Mouse (Mus musculus) gastrocnemius, postnatal 36 days (tissue): ENCODE measurements around the gene Ube2g1. TPM values are rescaled to one million over a fixed set of nuclear protein-coding genes. Genes with fewer than 3 reads are reported as not detected.
"Not testable (repeated sequence)": the region's sequence is repeated elsewhere in the genome, so short reads cannot be mapped to it uniquely, and the experiment has no call there.

Experiments used
- DNase-seq, 2 experiments: peaks; one replicate each; pipeline ENCODE4 v3.0.0; 2022
- intact Hi-C: fragments of 180-260 bp; cut with DNase I; formaldehyde crosslinking; loops from one replicate; pipeline ENCODE4 v1.15.1; 2025
- total RNA-seq, 2 experiments: library from RNA; stranded (reverse); gene quantifications; 2 replicates each; pipeline ENCODE4 v1.2.3; 2021

Gene Ube2g1
- total RNA-seq, 2 experiments from 2014 or later = 81.2 to 85.0 TPM

DNA sequence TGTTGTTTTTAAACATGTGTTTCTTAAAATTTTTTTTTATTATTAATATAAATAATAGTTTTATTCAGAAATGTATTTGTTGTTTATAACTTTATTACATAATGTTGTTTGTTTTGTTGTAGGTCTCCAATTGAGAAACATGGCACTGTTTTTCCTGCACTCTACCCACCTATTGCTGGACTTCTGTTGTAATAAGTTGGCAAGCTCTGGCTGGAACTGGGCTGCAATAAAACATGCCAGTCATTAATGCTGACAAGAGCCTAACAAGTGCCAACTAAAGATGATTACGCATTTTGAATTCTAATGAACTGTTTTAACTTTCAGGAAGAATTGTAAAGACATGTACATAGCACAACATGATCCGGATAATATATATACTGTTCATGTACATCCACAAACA lies 76.3 kb downstream of the Ube2g1 start:
- DNase-seq = no peak
- intact Hi-C loops = no loop called here

DNA sequence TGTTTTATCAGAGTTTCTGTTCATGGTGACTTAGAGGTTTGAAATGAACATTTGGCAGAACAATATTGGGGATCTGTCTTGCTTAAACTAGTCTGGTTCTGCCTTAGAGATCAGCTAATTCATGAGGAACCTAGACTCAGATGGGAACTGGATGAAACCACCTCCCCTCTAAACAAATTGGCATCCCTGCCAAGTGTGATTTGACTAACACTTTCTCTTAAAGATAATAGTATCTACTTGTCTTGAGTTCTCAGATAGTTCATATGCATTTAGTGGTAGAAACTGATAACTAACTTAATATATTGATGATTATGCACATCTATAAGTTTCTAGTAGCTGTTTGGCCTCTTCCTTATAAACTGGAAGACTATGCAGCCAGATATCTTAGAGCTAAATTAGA lies 79.6 kb downstream of the Ube2g1 start:
- intact Hi-C loops = no loop called here
- DNase-seq = no peak

DNA sequence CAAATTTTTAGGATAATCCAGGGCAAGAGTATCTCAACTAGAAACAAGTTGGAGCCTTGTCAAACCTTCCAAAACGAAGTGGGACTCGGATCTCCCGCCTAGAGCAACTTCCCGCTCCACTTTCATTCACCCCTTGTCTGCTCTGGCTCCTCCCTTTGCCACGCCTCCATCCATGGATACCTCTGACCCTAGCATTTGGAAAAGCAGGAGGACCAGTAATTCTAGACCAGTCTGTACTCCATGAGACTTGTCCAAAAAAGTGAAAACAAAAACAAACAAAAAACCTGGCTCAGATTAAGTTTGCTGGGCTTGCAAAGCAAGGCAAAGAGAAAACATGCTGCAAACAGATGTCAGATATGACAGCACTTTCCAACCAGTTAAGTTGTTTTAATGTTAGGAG lies 81.2 kb downstream of the Ube2g1 start:
- intact Hi-C loops = no loop called here
- DNase-seq = no peak

DNA sequence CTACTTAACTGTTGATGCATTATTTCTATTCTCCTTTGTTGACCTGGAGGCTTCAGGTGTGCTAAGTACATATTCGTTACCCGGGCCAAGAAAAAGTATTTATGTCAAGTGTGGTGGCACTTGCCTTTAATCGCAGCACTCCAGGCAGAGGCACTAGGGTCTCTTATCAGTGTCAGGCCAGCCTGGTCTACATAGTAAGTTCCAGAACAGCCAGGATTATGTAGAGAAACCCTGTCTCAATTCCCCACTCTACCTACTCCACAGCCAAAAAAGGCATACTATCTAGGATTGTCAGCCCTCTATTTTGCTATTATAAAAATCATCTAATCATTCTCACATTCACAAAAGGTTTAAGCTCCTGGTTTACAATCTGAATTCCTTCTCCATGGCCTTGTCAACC lies 82.0 kb downstream of the Ube2g1 start:
- intact Hi-C loops = no loop called here
- no peak for DNase-seq

DNA sequence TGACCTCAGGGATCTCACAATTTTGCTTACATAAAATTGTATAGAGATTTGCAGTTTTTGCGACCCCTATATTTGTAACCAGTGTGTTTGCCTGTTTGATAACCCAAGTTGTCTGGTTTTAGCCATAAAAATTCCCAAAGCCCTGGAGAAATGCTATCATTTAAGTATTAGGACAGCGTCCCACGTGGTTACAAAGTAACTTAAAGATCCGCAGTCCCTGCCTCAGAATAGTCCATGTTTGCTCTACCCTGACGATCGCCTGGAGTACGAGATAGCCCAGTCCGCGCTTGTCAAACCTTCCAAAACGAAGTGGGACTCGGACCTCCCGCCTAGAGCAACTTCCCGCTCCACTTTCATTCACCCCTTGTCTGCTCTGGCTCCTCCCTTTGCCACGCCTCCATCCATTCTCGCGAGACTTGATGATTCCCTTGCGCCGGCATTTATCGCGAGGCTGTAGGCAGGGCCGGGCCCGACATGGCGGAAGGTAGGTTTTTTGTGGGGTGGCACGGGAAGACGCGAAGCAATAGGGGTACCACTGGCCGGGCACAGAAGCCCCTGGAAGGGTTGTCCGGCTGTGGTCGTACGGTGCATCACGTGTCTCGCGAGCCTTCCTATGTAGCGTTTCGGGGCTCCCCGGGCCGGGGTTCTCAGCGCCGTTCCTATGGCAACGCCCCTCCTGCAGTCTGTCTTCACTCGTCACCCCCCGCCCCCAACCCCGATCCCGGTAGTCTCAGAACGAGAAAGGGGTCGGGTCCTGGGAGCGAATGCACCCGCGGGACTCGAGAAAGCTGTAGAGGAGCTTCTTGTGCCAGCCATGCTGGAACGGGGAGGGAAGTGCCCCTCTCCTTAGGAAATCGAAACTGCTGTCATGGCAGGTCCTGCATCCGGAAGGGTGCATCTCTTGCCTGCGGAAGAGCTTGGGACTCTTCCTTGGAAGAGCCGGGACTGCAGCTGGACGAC lies 82.7 kb downstream of the Ube2g1 start, which contains the start of gene Ankfy1:
Gene Ankfy1, plus strand, starts transcription at position 456 of the 960 bp plus-strand sequence.
- intact Hi-C loops = no loop called here
- peak; percentile 96 to 97 for DNase-seq

DNA sequence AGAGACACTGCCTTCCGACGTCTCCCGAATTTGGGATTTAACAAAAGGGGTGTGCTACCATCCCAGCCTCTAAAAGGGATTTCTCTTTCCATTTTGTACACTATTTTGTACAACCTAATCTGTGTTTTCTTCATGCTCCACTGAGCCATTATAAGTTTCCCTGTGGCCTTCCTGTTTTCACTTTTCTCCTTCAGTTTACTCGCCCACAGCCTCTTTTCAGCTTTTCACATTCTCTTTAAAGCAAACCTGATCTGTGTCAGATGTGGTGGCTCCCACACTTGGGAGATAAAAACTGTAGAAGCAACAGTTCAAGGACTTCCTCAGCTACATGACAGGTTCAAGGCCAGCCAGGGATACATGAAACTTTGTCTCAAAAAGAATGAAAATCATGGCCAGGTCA lies 85.3 kb downstream of the Ube2g1 start:
- no peak for DNase-seq
- intact Hi-C loops = no loop called here

DNA sequence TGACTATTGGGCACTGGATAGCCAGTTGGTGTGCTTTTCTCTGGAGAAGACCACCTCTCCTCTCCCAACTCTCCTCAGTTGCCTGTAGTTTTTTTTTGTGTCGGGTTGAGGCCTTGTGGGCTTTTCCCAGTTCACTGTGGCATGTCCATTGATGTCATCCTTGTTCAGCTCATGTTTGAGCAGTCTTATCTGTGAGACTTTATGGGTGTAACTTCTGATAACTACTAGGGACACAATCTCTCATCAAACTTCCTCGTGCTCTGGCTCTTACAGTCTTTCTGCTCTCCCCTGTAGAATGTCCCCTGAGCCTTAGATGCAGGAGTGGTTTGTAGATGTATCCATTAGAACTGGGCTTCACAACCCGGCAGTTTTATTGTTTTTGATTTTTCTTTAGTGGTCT lies 87.9 kb downstream of the Ube2g1 start:
- no peak for DNase-seq
- intact Hi-C loops = no loop called here

DNA sequence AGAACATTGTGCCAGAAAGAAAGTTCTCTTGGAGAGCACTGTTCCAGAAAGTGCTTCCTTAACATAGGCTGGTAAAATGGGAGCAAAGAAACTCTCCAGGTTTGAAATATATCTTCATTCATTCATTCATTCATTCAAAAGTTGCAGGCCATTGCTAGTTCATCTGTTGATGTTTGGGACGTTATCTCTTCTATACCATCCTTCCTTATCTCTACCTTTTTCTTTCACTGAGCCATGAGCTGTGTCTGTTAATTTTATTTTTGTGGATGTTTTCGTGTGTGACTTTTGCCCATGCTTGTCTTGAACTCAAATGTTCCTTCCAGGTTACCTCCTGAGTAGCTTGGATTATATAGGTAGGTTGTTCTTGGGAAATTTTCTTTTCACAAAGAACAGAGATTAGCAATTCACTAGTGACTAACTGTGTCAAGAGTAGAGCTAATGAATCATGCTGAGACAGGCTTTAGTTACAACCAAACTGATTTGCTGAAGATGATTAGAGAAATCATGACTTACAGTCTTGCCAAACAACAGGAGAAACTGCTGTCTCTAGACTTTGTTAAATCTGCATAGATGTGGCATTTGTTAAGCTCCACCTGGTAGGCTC lies 89.4 kb downstream of the Ube2g1 start:
- DNase-seq = no peak
- intact Hi-C loops = no loop called here

DNA sequence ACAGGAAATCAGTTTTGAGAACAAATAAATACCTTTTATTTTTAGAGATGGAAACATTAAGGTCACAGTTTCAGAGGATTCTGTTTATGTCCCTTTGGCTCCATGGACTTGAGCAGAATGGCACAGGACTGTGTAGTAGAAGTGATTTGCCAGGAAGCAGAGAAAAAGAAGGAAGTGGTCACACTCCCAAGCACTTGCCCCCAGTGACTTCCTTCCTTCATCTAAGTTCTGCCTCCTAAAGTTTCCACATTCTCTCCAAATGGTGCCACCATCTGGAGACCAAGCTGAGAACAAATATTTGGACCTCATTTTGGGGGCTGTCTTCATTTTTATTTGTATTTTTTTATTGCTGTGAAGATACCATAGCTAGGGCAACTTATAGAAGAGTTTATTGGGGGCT lies 90.2 kb downstream of the Ube2g1 start:
- DNase-seq = no peak
- intact Hi-C loops = no loop called here

DNA sequence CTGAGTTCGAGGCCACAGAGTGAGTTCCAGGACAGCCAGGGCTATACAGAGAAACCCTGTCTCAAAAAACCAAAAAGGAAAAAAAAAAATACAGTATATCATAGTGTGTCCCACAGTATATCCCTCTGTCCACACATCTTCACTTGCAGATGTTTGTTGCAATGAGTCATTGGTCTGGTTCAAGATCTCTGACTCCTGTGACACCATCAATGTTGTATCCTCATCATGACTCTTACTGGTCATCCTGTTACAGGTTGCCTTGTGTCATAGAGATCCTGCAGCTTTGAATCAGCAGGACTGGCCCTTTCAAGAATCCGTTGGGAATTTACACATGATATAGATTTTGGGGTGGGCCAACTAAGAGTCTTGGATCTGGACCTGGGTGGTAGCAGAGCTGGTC lies 98.0 kb downstream of the Ube2g1 start:
- intact Hi-C loops, DNase-seq: not testable (repeated sequence)

DNA sequence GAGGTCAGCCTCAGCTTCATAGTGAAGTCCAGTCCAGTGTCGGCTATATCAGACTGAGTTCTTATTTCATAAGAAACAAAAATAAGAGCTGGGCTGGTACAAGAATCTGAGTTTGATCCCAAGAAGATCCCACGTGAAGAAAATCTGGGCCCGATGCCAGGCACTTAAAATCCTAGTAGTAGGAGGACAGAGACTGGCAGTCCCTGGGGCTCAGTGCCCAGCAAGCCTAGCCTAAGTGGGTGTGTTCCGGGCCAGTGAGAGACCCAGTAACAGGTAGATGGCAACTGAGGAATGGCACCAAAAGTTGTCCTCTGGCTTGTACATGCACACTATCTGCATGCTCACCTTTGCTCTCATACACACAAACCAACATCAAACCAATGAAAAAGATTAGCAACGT lies 105.6 kb downstream of the Ube2g1 start:
- intact Hi-C loops = no loop called here
- DNase-seq = no peak

DNA sequence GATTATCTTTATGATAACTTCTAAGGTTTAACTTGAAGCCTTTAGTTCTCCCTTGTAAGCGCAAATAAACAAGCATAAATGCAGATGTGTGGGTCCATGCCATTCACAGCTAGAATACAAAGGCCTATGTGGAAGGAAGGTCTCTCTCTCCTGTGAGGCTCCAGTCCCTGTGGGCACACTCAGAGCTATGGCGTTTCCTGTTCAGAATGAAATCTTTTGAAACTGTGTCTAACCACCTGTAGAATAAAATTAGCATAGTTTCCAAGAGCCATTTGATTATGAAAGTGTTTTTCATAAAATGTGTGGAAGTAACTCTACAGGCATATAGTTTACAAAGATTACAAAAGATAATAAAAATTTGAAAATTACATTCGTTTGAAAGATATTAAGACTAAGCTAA lies 111.1 kb downstream of the Ube2g1 start:
- no peak for DNase-seq
- intact Hi-C loops = no loop called here

DNA sequence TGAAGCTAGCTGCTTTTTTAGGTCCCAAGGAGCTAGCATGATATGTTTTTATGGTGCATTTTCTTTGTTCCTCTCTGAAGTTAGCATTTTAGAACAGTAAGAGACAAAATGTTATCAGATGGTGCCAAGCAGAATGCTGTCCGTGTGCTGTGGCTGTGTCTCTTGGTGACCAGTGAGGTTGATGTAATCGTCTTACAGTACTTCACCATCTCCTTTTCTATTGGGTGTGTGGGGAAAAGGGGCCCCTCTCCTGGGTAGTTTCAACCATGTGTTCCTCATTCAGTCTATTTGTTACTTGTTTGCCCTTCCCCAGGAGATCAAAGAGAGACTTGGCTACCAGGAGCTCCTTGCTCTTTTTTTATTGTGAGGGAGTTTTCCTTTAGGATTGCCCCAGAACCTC lies 116.1 kb downstream of the Ube2g1 start:
- intact Hi-C loops = loop anchor here (2.0 kb wide), 1 partner anchor 152 kb away; no protein-coding TSS in a partner anchor
- no peak for DNase-seq

DNA sequence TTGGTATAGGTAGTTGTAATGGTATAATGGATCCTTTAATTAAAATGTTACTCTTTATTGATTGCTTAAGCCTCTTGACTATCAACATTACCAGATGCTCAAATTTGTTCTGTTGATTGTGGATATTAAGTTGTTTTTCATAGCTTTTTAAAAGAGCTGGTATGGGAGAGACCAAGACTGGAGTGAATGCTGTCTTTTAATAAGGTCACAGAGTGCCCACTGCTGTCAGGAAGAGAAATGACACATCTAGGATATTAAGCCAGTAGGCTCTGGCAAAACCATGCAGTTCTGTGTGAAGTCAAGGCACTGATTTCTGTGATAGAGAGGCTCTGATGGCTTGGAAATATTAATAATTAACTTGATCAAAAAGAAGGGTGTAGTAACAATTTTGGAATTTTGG lies 116.8 kb downstream of the Ube2g1 start:
- DNase-seq = no peak
- intact Hi-C loops = loop anchor here (2.0 kb wide), 1 partner anchor 153 kb away; no protein-coding TSS in a partner anchor

DNA sequence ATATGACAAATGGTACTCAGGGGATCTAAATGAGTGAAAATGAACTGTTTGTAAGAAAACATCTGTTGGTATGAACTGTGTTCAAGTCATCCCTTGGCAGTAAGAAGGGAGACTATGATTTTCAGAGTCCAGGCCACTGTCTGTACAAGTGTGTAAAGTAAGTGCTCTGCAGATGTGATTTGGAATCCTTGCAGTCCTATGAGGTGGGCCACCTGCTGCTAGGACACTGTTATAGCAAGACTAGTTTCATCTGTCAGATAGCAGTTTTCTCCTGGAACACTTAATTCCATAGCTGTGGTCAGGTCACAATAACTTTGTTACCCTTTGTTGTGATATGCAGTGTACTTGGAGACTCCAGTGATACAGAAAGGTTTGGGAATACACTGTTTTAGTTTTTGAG lies 118.9 kb downstream of the Ube2g1 start:
- no peak for DNase-seq
- intact Hi-C loops = no loop called here

DNA sequence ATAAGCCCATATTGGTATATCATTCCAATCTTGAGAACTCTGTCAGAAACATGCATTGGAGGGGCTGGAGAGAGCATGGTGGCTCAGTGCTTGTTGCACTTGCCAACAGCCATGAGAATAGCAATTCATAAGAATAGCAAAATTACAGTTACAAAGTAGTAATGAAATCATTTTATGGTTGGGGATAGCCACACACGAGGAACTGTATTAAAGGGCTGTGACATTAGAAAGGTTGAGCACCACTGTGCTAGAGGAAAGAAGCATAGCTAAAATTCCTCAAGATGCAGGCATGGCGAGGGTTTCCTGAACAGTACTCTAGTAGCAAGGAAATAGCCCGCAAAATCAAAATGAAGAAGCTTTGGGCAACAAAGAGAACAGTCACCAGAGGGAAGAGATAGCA lies 126.7 kb downstream of the Ube2g1 start:
- intact Hi-C loops = no loop called here
- DNase-seq = no peak

DNA sequence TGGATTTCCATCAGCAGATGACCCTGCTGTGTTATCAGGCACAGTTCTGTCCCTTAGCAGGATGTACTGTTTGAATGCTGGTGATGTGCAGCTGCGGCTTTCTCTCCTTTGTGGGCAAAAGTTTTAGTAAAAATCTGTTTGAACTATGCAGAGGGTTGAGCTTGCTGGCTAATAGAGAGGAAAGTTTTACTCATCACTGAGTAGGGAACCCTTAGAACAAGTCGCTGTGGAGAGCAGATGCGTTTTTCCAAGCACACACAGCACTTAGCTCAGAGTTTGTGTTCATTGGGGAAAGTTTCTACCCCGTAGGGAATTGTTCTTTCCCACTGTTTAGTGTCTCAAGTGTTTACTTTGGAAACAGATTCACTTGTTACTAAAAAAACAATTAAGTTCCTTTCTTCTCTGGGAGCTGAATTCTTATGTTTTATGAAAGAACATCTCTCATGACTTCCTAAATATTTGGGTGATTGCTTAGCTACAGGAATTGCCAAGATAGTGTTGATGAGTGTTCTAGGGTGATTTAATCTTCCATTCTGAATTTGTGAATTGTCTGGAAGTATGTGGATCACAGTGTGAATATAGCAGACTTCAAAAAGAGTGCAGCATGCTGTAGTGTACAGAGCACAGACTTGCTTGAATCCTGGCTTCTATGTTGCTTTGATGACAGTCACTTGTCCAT lies 127.9 kb downstream of the Ube2g1 start:
- peak in 1 of 2 experiments; percentile 5 for DNase-seq

DNA sequence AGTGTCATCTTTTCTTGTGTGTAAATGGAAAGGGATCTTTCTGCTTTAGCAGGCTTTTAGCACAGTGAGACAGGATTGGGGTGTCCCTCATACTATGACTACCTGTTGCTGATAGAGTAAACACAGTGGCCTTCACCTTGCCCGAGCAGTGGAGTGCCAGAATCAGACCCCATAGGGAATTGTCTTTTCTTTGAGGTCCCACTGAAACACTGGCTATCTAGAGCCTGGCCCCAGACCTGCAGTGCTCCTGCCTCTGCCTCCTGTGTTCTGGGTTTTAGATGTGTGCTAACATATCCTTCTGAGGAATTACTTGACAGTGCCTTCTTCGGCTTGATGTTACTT lies 128.4 kb downstream of the Ube2g1 start:
- DNase-seq = no peak
- intact Hi-C loops = no loop called here

More for the DNA sequence above, 127.9 kb downstream of the Ube2g1 start:
- intact Hi-C loops = no loop called here
